Mouse (Mus musculus) midbrain, postnatal 0 days (tissue): ENCODE data around the gene Cort. TPM values are rescaled to one million over a fixed set of nuclear protein-coding genes. Genes with fewer than 3 reads are reported as not detected.

Source experiments
- ATAC-seq: fragments of 200-750 bp; cut with Nextera tagmentation; 2 replicates; pipeline ENCODE4 v1.8.0; 2017; ENCODE audit warnings: moderate number of reproducible peaks, mild to moderate bottlenecking, moderate TSS enrichment, moderate library complexity; ENCODE audit not compliant: low FRiP score
- DNase-seq: peaks from one replicate; pipeline ENCODE4 v3.0.0-alpha.2; 2015; ENCODE audit warnings: low spot score
- H3K27ac ChIP-seq: fragments of 300-500 bp; sonication (generic); 2 replicates; pipeline ENCODE4 v1.5.1; 2014; ENCODE audit warnings: low read depth, mild to moderate bottlenecking, low read length, mixed read lengths
- H3K27me3 ChIP-seq: fragments of 300-500 bp; sonication (generic); 2 replicates; pipeline ENCODE4 v1.6.1; 2014; ENCODE audit warnings: low read length, control low read depth, mixed read lengths; ENCODE audit not compliant: insufficient read depth
- H3K36me3 ChIP-seq: fragments of 300-500 bp; sonication (generic); 2 replicates; pipeline ENCODE4 v1.6.1; 2014; ENCODE audit warnings: low read length, control low read depth, mixed read lengths; ENCODE audit not compliant: insufficient read depth
- H3K4me1 ChIP-seq: fragments of 300-500 bp; sonication (generic); 2 replicates; pipeline ENCODE4 v1.6.1; 2014; ENCODE audit warnings: mild to moderate bottlenecking, control low read depth, antibody characterized with exemption, low read length, mixed read lengths; ENCODE audit not compliant: insufficient read depth
- H3K4me2 ChIP-seq: fragments of 300-500 bp; sonication (generic); 2 replicates; pipeline ENCODE4 v1.6.1; 2014; ENCODE audit warnings: low read depth, mild to moderate bottlenecking, low read length, mixed read lengths; ENCODE audit not compliant: poor library complexity, severe bottlenecking
- H3K4me3 ChIP-seq: fragments of 300-500 bp; sonication (generic); 2 replicates; pipeline ENCODE4 v1.5.1; 2014; ENCODE audit warnings: low read depth, mild to moderate bottlenecking, low read length, moderate library complexity
- H3K9ac ChIP-seq: fragments of 300-500 bp; sonication (generic); replicated peaks from 2 replicates; pipeline ENCODE4 v1.6.1; 2014; ENCODE audit warnings: mild to moderate bottlenecking, low read length, moderate library complexity, mixed read lengths; ENCODE audit not compliant: poor library complexity, severe bottlenecking
- H3K9me3 ChIP-seq: fragments of 300-500 bp; sonication (generic); 2 replicates; pipeline ENCODE4 v1.6.1; 2016; ENCODE audit warnings: low read length, control low read depth
- CTCF ChIP-seq: IDR thresholded peaks from 2 replicates; pipeline ENCODE4 v1.5.1; 2016; ENCODE audit warnings: antibody characterized with exemption, mild to moderate bottlenecking
- WGBS: fragments of 180-500 bp; shearing (Covaris S2); extraction: QIAGEN DNeasy Blood & Tissue Kit; methylation state at CpG from one replicate; pipeline ENCODE4 v1.1.7; 2014; 5-methylcytosine and 5-hydroxymethylcytosine counted together
- polyA plus RNA-seq: library from polyadenylated mRNA; unstranded; fragments of >200 nt; fragmentation: Nextera tagmentation; extraction: Ambion mirVana; gene quantifications from 2 replicates; pipeline ENCODE4 v1.2.1, GENCODE M21; 2015
- total RNA-seq: library from RNA; depleted of rRNA; stranded (reverse); fragments of >200 nt; gene quantifications from 2 replicates; pipeline ENCODE4 v1.2.3, GENCODE M21; 2014; rRNA removed

Gene Cort
- total and polyA plus RNA-seq, 2 experiments from 2014 or later = 1.2 to 1.5 TPM

- WGBS = 89% methylated on average over 6 of the region's 6 CpGs
These were observed 46.9 kb downstream of the Cort start for GRCm38 (mm10) chr4:149079629-149080028.

GRCm38 (mm10) chr4:149078261-149078660 lies 48.3 kb downstream of the Cort start:
- no peak for ATAC-seq
- no peak for DNase-seq
- 63% methylated on average over 4 of the region's 4 CpGs for WGBS
- no peak for TF ChIP-seq CTCF
- 0 out of 2 replicates have a peak, but pooled peaks cover 4% of the 10 kb centered on the region for H3K36me3 ChIP-seq
- H3K27ac ChIP-seq = no peak overlapping the region
- H3K4me1 ChIP-seq = no peaks in the 10 kb centered on the region
- H3K4me3 ChIP-seq = no peak overlapping the region
- H3K4me2 ChIP-seq = no peak overlapping the region
- H3K9ac ChIP-seq = no peak overlapping the region
- H3K9me3 ChIP-seq = no peaks in the 10 kb centered on the region
- no peaks in the 10 kb centered on the region for H3K27me3 ChIP-seq

More at GRCm38 (mm10) chr4:149079629-149080028, 46.9 kb downstream of the Cort start:
- Histone ChIP-seq H3K9me3 (no peaks in the 10 kb centered on the region), H3K27me3 (no peaks in the 10 kb centered on the region), H3K4me2 (no peak overlapping the region), H3K4me3 (no peak overlapping the region), H3K4me1 (no peaks in the 10 kb centered on the region), H3K27ac (no peak overlapping the region), H3K9ac (no peak overlapping the region), H3K36me3 (0 out of 2 replicates have a peak, but pooled peaks cover 4% of the 10 kb centered on the region)
- DNase-seq (no peak), ATAC-seq (no peak)
- no peak for TF ChIP-seq CTCF

- H3K27me3 ChIP-seq = no peaks in the 10 kb centered on the region
- 0 out of 2 replicates have a peak overlapping the region, but pooled peaks have one; percentile 6 for H3K27ac ChIP-seq
- WGBS = 22% methylated on average over 10 of the region's 10 CpGs
- H3K9me3 ChIP-seq = no peaks in the 10 kb centered on the region
- DNase-seq (peak; percentile 83), ATAC-seq (peak; percentile 64)
- H3K4me1 ChIP-seq = no peaks in the 10 kb centered on the region
- peak; percentile 76 for TF ChIP-seq CTCF
- H3K9ac ChIP-seq = no peak overlapping the region
- no peak overlapping the region for H3K4me2 ChIP-seq
- H3K4me3 ChIP-seq = no peak overlapping the region
- peaks cover 13% of the 10 kb centered on the region for H3K36me3 ChIP-seq
These were observed 50.5 kb downstream of the Cort start for GRCm38 (mm10) chr4:149075871-149076575.

GRCm38 (mm10) chr4:149075073-149075472 lies 51.5 kb downstream of the Cort start:
- Histone ChIP-seq H3K27me3 (no peaks in the 10 kb centered on the region), H3K9me3 (no peaks in the 10 kb centered on the region), H3K9ac (no peak overlapping the region), H3K36me3 (peaks cover 13% of the 10 kb centered on the region), H3K4me1 (no peaks in the 10 kb centered on the region), H3K4me3 (no peak overlapping the region), H3K4me2 (no peak overlapping the region), H3K27ac (no peak overlapping the region)
- no peak for DNase-seq
- WGBS = 96% methylated on average over 13 of the region's 13 CpGs
- ATAC-seq = no peak
- no peak for TF ChIP-seq CTCF

Other genes starting within 250 kb of the Cort start
- gene Pex14, start 26.9 kb downstream of the Cort start, total RNA-seq = 74.0 and 75.5 TPM in 2 replicates
- 62.5 and 67.2 TPM in 2 replicates for gene Pex14, start 26.9 kb downstream of the Cort start, polyA plus RNA-seq
- gene Dffa, start 22.6 kb downstream of the Cort start, total RNA-seq = 10.5 and 14.6 TPM in 2 replicates
- gene Dffa, start 22.6 kb downstream of the Cort start, polyA plus RNA-seq = 21.6 and 23.3 TPM in 2 replicates
- 3.1 and 3.7 TPM in 2 replicates for gene Cenps, start 10.9 kb upstream of the Cort start, total RNA-seq
- 17.4 and 21.2 TPM in 2 replicates for gene Cenps, start 10.9 kb upstream of the Cort start, polyA plus RNA-seq
- gene Pgd, start 40.0 kb upstream of the Cort start, total RNA-seq = 33.0 and 41.9 TPM in 2 replicates
- 92.5 and 102 TPM in 2 replicates for gene Pgd, start 40.0 kb upstream of the Cort start, polyA plus RNA-seq
- 308 and 425 TPM in 2 replicates for gene Kif1b, start 180.9 kb upstream of the Cort start, total RNA-seq
- 183 and 215 TPM in 2 replicates for gene Kif1b, start 180.9 kb upstream of the Cort start, polyA plus RNA-seq